Mouse (Mus musculus) midbrain, embryonic 14.5 days (tissue): ENCODE results near the gene Podn. TPM values are rescaled to one million over a fixed set of nuclear protein-coding genes. Genes with fewer than 3 reads are reported as not detected.

Source experiments
- ATAC-seq: fragments of 200-750 bp; cut with Nextera tagmentation; 2 replicates; pipeline ENCODE4 v1.8.0; 2017; ENCODE audit warnings: moderate number of reproducible peaks, moderate library complexity; ENCODE audit not compliant: low FRiP score, low TSS enrichment
- DNase-seq: peaks from one replicate; pipeline ENCODE4 v3.0.0-alpha.2; 2015
- H3K27ac ChIP-seq: fragments of 300-500 bp; sonication (generic); replicated peaks from 2 replicates; pipeline ENCODE4 v1.5.1; 2014; ENCODE audit warnings: mild to moderate bottlenecking, low read depth, low read length, moderate library complexity
- H3K27me3 ChIP-seq: fragments of 300-500 bp; sonication (generic); 2 replicates; pipeline ENCODE4 v1.6.1; 2014; ENCODE audit warnings: low read length, control low read depth, mixed read lengths; ENCODE audit not compliant: control insufficient read depth, insufficient read depth
- H3K36me3 ChIP-seq: fragments of 300-500 bp; sonication (generic); 2 replicates; pipeline ENCODE4 v1.6.1; 2014; ENCODE audit warnings: low read length, control low read depth; ENCODE audit not compliant: control insufficient read depth, insufficient read depth
- H3K4me1 ChIP-seq: fragments of 300-500 bp; sonication (generic); 2 replicates; pipeline ENCODE4 v1.6.1; 2014; ENCODE audit warnings: mild to moderate bottlenecking, antibody characterized with exemption, low read length, control low read depth; ENCODE audit not compliant: control insufficient read depth, insufficient read depth
- H3K4me2 ChIP-seq: fragments of 300-500 bp; sonication (generic); 2 replicates; pipeline ENCODE4 v1.6.1; 2014; ENCODE audit warnings: mild to moderate bottlenecking, low read length, moderate library complexity
- H3K4me3 ChIP-seq: fragments of 300-500 bp; sonication (generic); replicated peaks from 2 replicates; pipeline ENCODE4 v1.5.1; 2014; ENCODE audit warnings: low read depth, low read length
- H3K9ac ChIP-seq: fragments of 300-500 bp; sonication (generic); replicated peaks from 2 replicates; pipeline ENCODE4 v1.6.1; 2014; ENCODE audit warnings: mild to moderate bottlenecking, low read length, moderate library complexity
- H3K9me3 ChIP-seq: fragments of 300-500 bp; sonication (generic); 2 replicates; pipeline ENCODE4 v1.6.1; 2016; ENCODE audit warnings: low read length, control low read depth, mixed read lengths; ENCODE audit not compliant: control insufficient read depth
- WGBS: fragments of 180-500 bp; shearing (Covaris S2); extraction: QIAGEN DNeasy Blood & Tissue Kit; methylation state at CpG from one replicate; pipeline ENCODE4 v1.1.7; 2014; 5-methylcytosine and 5-hydroxymethylcytosine counted together
- polyA plus RNA-seq: library from polyadenylated mRNA; unstranded; fragments of >200 nt; fragmentation: Nextera tagmentation; extraction: Ambion mirVana; gene quantifications from 2 replicates; pipeline ENCODE4 v1.2.1, GENCODE M21; 2014

Gene Podn
- polyA plus RNA-seq, 1 experiment from 2014 or later = 0.12 TPM

DNA sequence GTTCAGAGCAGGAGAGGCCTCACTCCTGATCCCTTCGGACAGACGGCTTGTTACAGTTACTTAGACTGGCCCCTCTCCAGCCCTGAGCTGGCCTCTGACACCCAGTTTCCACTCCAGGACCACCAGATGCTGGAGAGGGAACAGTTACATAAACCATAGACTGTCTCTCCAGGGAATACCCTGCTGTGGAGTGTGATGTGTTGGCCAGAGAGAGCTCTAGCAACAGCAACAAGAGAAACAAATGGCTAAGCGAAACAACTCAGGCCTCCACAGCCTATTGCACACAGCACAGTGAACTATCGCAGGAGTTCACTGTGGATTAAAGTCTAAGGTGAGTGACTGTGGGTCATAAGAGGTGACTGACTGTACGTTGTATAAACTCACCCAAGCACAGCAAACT, 71.6 kb downstream of the Podn start:
- no peak overlapping the region for H3K4me3 ChIP-seq
- no peaks in the 10 kb centered on the region for H3K36me3 ChIP-seq
- H3K9me3 ChIP-seq = no peaks in the 10 kb centered on the region
- no peaks in the 10 kb centered on the region for H3K27me3 ChIP-seq
- H3K4me1 ChIP-seq = no peaks in the 10 kb centered on the region
- no peak overlapping the region for H3K27ac ChIP-seq
- ATAC-seq (no peak), DNase-seq (no peak)
- no peak overlapping the region for H3K4me2 ChIP-seq
- WGBS = 64% methylated on average over 5 of the region's 5 CpGs
- no peak overlapping the region for H3K9ac ChIP-seq

DNA sequence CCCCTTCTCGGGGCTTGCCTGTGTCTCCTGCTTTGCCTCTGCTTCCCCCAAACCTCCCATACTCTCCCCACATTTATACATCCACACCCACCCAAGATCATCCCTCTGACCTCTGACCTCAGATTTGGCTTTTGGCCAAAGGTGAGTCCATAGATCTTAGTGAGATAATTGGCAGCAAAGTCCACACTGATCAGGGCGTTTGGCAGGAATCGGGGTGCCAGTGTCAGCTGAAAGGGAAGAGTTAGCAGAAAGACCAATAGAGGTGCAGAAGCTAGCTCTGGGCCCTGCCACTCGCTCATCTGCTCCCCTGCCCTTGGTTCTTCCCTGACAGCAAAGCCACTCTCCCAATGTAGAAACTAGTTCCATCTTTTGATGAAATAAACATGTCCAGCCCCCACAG, 73.1 kb downstream of the Podn start:
- H3K4me3 ChIP-seq = no peak overlapping the region
- H3K4me1 ChIP-seq = 0 out of 2 replicates have a peak, but pooled peaks cover 2% of the 10 kb centered on the region
- ATAC-seq (no peak), DNase-seq (no peak)
- no peak overlapping the region for H3K4me2 ChIP-seq
- H3K9me3 ChIP-seq = no peaks in the 10 kb centered on the region
- no peak overlapping the region for H3K9ac ChIP-seq
- H3K36me3 ChIP-seq = no peaks in the 10 kb centered on the region
- H3K27me3 ChIP-seq = no peaks in the 10 kb centered on the region
- WGBS = 79% methylated on average over 4 of the region's 4 CpGs
- no peak overlapping the region for H3K27ac ChIP-seq

DNA sequence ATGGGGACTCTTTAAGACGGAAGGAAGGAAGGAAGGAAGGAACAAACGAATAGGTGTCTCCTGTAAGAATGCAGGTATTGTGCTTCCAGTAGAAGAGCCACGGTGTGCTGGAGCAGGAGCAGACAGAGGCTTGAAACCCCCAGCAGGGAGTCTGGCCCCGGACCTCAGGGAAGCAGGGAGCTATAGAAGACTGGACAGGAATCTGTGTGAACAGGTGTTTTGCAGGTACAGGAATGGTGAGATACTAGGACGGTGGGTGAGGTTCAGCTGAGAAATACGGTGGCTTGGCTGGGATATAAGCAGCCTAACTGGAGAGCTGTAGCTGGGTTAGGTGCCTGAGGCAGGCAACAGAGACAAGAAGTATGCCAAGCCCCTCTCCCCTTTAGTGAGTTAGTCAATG, 76.1 kb downstream of the Podn start:
- H3K4me2 ChIP-seq = no peak overlapping the region
- H3K4me3 ChIP-seq = no peak overlapping the region
- no peak for ATAC-seq
- H3K36me3 ChIP-seq = no peaks in the 10 kb centered on the region
- 0 out of 2 replicates have a peak, but pooled peaks cover 2% of the 10 kb centered on the region for H3K4me1 ChIP-seq
- no peak overlapping the region for H3K9ac ChIP-seq
- DNase-seq = no peak
- no peaks in the 10 kb centered on the region for H3K9me3 ChIP-seq
- WGBS = 87% methylated on average over 6 of the region's 6 CpGs
- H3K27ac ChIP-seq = no peak overlapping the region
- no peaks in the 10 kb centered on the region for H3K27me3 ChIP-seq

DNA sequence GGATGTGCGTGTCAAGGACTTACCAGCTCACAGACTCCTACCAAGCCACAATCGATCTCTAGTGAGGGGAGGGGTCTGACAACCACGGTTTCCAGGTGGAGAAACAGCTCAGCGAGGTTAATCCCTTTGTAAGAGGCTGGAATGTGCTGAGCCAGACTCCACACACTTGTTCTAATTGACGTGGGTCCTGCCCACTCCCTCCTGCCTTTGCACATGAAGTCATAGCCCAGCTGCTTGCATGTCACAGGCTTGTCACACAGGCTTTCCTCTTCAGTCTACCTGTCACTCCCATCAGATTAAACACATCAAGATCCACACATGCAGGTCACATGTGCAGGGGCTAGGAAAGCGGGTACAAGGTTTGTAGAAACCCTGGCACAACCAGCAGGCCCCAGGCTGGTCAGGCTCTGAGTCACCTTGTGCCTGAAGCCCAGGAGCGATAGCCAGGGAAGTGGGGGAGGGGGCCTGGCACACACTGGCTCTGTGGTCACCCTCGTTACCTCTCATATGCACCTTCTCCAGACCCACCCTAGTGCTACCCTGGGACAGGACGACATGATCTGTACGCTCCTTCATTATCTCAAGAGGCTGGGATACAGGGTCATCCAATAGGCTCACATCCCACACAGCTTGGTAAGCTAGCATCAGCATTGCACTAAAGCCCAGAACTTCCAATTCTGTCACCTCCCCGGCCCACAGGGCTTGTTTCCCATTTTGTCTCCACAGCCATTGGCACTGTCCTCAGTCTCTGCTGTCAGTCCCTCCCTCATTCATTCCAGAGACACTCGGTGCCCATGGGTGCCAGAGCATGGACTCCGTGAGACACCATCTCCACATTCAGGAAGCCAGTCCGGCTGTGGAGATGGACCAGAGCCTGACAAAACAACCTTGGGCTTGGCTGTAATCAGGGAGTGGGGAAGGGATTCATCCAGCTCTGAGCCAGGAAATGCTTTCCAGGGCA, 77.0 kb downstream of the Podn start:
- Histone ChIP-seq H3K36me3 (no peaks in the 10 kb centered on the region), H3K4me1 (0 out of 2 replicates have a peak, but pooled peaks cover 2% of the 10 kb centered on the region), H3K27me3 (no peaks in the 10 kb centered on the region), H3K9ac (no peak overlapping the region; the same call in 1 of the 2 replicates), H3K4me2 (no peak overlapping the region), H3K4me3 (no peak overlapping the region), H3K27ac (no peak overlapping the region), H3K9me3 (no peaks in the 10 kb centered on the region)
- no peak for ATAC-seq
- WGBS = 48% methylated on average over 14 of the region's 14 CpGs
- DNase-seq = peak; percentile 29

DNA sequence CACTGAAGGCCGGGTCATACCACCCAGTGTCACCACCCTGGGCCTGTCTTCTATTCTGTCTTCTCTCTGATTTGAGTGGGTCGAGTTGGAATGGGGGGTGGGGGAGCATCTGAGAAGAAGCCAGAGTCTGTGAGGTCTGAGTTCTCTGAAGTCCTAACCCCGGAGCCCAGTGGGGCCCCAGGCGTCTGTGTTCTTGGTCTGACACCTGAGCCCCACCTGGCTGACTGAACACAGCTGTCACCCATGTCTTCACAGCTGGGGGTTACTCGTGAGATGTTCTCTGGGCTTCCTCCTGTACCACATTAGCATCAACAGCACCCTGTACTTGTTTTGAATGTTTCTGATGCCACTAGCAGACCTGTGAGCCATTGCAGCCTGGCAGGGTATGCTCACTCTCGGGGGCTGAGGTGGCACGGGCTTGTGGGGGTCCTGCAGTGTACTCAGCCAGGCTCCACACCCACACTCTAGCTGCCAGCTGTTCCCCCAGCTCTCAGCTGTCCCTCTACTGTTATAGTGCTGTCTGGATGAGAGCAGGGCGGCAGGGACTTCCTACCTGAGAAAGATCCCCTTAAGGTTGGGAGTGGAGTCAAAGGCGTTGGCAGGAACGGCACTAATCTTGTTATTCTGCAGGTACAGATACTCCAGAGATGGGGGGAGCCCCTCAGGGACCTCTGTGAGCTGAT, 77.9 kb downstream of the Podn start:
- H3K27ac ChIP-seq = no peak overlapping the region
- H3K36me3 ChIP-seq = no peaks in the 10 kb centered on the region
- 61% methylated on average over 10 of the region's 10 CpGs for WGBS
- 0 out of 2 replicates have a peak, but pooled peaks cover 2% of the 10 kb centered on the region for H3K4me1 ChIP-seq
- ATAC-seq (no peak), DNase-seq (no peak)
- no peaks in the 10 kb centered on the region for H3K9me3 ChIP-seq
- H3K9ac ChIP-seq = no peak overlapping the region
- no peak overlapping the region for H3K4me3 ChIP-seq
- no peak overlapping the region for H3K4me2 ChIP-seq
- H3K27me3 ChIP-seq = no peaks in the 10 kb centered on the region

DNA sequence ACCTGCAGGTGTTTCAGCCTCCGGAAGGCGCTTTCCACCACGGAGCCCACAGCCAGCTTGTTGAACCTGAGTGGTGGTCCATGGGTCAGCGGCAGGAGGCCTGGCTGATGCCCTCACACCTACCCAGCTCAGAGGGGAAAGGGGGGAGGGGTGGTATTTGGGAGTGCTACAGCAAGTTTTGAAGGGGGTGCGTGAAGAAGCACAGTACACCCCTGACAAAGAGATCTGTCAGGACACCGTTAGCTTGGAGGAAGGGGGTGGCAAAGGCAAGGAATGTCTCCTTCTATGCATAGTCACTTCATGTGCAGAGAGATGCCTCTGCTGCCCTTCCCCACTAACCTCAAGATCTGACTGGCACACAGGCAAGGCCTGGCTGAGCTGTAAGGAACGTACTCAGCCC, 78.4 kb downstream of the Podn start:
- Histone ChIP-seq H3K4me3 (no peak overlapping the region), H3K36me3 (no peaks in the 10 kb centered on the region), H3K27me3 (no peaks in the 10 kb centered on the region), H3K9ac (no peak overlapping the region), H3K9me3 (no peaks in the 10 kb centered on the region), H3K27ac (no peak overlapping the region), H3K4me1 (0 out of 2 replicates have a peak, but pooled peaks cover 2% of the 10 kb centered on the region), H3K4me2 (no peak overlapping the region)
- no peak for DNase-seq
- no peak for ATAC-seq
- 82% methylated on average over 7 of the region's 7 CpGs for WGBS

DNA sequence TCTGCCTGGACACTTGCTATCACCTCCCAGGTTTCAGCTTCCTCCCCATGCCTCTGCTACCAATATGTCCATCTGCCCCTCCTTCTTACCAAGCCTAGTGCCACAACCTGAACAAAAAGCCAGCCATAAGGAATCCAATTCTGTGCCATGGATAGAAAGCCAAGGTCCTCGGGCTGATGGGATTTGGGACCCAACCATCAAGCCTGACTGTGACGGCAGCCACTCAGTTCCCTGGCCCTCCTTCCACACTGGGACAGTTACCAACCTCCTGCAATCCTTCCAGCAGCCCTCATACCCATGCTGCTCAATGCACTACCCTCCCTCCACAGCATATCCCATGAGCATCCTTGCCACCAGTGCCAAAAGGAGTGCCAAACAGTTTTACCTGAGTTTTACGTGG, 79.9 kb downstream of the Podn start:
- no peaks in the 10 kb centered on the region for H3K36me3 ChIP-seq
- H3K27me3 ChIP-seq = no peaks in the 10 kb centered on the region
- DNase-seq (no peak), ATAC-seq (no peak)
- H3K4me3 ChIP-seq = no peak overlapping the region
- no peak overlapping the region for H3K4me2 ChIP-seq
- 0 out of 2 replicates have a peak, but pooled peaks cover 2% of the 10 kb centered on the region for H3K4me1 ChIP-seq
- H3K9me3 ChIP-seq = no peaks in the 10 kb centered on the region
- no peak overlapping the region for H3K27ac ChIP-seq
- no peak overlapping the region for H3K9ac ChIP-seq
- WGBS = 83% methylated on average over 3 of the region's 3 CpGs

DNA sequence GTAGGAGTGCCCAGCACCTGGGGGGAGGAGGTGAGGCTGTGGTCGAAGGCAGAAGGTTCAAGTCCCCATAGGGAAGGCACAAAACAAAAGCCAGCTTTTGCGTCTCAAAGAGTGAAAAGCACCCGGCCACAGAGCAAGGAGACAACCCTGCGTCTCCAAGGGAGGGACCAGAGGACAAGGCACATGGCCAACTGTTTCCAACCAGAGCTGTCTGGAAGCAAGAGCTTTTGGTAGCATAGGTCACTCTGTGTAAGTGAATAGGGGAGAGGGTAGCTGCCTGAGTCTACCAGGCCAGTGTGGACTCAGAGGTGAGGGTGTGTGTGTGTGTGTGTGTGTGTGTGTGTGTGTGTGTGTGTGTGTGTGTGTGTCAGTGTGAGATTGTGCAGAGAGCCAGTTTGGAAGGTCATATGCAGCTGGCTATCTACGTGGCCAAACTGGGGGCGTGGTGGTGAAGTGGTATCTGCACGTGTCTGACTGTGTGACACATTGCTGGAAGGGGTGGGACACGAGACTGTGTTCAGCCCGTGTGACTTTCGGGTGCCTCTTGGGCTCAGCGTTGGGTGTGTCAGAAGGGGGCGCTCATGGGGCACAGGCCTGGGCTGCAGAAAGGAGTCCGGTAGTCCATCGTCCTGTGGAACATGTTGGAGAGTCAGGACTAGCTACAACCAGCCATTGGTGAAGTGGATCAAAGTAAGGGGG, 81.0 kb downstream of the Podn start:
- no peak overlapping the region for H3K9ac ChIP-seq
- no peaks in the 10 kb centered on the region for H3K36me3 ChIP-seq
- no peaks in the 10 kb centered on the region for H3K9me3 ChIP-seq
- 0 out of 2 replicates have a peak, but pooled peaks cover 2% of the 10 kb centered on the region for H3K4me1 ChIP-seq
- H3K4me2 ChIP-seq = no peak overlapping the region
- ATAC-seq (no peak), DNase-seq (no peak)
- no peaks in the 10 kb centered on the region for H3K27me3 ChIP-seq
- no peak overlapping the region for H3K4me3 ChIP-seq
- no peak overlapping the region for H3K27ac ChIP-seq
- 65% methylated on average over 14 of the region's 14 CpGs for WGBS
